Mouse (Mus musculus) Muller cell, postnatal 12 days (primary cell): Measurements from ENCODE around the gene Sema7a.

ENCODE experiments used
- DNase-seq: peaks from one replicate; pipeline ENCODE4 v3.0.0-alpha.2; 2015; ENCODE audit errors: inconsistent ontology term

Sema7a gene

DNA sequence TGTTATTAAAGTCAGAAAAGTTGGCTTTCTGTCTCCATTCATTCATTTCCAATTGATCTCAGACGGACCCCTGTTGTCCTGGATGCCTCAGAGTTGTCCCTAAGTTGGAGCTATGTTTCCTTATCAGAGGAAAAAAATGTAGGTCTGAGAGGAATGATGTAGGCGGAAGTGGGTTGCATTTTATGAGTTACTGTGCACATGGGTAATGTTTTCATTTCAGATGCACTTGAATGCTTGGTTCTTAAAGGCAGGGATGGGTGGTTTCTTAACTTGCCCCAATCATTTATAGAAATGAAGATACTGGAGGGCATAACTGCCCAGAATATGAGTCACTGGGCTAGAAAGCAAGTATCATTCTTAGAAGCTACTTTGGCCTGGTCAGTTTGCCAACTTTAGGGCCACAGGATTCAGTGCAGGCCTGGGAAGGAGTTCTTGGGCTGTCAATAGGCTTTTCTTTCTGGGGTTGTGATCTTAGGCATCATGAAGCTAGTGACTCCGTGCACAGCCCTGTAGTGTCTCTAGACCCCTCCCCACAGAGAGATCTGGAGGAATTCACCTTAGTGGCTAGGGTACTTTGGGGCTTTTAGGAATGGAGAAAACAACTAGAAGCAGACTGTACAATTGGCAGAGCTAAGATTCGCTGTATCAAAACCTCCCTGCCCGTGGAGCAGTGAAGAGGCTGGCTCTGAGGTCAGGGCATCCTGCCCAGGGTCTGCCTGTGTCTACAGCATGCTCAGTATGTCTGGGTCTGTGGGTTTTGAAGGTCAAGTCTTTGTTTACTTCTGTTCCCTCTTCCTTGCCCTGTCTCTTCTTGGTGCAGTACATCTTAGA is 1.5 kb upstream of the Sema7a start:
- peak; percentile 53 for DNase-seq

- DNase-seq = peak; percentile 38
Observed at GRCm38 (mm10) chr9:57940349-57940794, 460 bp downstream of the Sema7a start.

- DNase-seq = peak; percentile 19
Observed at GRCm38 (mm10) chr9:57940861-57941638, 1.1 kb downstream of the Sema7a start.

- no peak for DNase-seq
Observed at GRCm38 (mm10) chr9:57942039-57942438, 2.1 kb downstream of the Sema7a start.

- no peak for DNase-seq
Observed at GRCm38 (mm10) chr9:57943067-57943466, 3.2 kb downstream of the Sema7a start.

GRCm38 (mm10) chr9:57944572-57944971 is 4.7 kb downstream of the Sema7a start:
- DNase-seq = no peak

GRCm38 (mm10) chr9:57945771-57946616 is 6.1 kb downstream of the Sema7a start:
- DNase-seq = no peak

DNA sequence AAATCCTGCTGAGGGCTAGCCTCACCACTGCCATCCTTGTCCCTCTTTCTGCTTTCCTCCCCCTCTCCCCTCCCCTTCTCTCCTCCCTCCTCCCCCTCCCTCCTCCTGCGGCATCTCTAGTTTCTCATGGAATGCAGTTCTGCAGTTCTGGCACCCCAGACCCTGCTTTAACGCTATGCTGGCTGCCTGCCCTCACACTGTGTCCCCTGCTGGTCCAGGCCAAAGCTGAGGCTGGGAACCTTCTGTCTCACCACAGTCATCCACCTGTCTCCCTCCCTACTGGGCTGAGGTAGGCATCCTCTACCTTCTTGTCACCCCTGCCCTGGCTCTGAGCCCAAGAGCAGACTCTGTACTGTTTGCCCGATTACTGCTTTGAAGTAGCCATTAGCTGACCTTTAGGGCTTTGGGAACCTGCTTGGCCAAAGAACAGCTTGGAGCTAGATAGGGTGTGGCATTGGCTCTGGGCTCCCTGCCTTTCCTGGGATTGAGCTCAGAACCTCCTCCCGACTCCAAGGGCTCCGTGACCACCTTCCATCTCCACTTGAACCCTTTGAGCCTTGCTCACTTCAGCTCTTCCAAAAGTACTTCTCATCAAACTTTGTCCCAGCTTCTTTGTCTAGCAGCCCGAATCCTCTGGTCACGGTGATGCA is 7.6 kb downstream of the Sema7a start:
- DNase-seq = peak; percentile 68

- DNase-seq = no peak
Observed at GRCm38 (mm10) chr9:57948333-57948931, 8.5 kb downstream of the Sema7a start.

GRCm38 (mm10) chr9:57949102-57949704 is 9.3 kb downstream of the Sema7a start:
- DNase-seq = peak; percentile 54

DNA sequence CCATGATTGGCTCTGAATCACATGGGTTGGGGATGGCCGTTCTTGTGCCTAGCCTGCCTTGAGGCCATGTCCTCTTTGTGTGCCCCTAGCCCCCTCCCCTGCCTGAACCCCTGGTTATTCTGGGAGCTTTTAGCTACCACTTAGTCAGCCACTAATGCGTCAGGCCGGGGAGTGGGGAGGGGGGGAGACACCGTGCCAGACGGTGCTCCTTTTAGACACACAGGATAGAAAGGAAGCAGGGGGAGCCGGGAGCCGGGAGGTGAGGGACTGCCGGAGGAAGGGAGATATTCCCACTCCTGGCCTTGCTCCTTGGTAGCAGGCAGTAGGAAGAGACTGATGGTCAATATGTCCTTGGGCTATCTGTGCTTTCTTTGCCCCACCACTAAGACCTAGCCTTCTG is 10.0 kb downstream of the Sema7a start:
- DNase-seq = no peak

GRCm38 (mm10) chr9:57950519-57950918 is 10.6 kb downstream of the Sema7a start:
- peak; percentile 42 for DNase-seq

DNA sequence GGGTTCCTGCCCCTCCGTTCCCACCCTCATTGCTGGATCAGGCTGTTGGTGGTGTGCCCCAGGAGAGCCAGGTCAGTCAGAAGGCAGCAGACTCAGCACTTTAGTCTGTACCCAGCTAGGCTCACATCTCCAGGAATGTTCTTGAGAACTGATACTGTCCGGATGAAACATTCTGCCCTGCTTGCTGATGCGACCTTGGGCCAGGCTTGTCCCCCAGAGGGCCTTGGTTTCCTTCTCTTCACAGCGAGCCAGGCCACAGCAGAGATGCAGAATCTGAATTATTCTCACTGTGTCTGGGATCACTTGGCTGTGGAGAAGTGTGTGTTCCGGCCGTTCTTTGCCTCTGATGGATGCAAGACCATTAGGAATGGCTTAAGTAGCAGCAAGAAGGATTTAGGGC is 12.1 kb downstream of the Sema7a start:
- no peak for DNase-seq

DNA sequence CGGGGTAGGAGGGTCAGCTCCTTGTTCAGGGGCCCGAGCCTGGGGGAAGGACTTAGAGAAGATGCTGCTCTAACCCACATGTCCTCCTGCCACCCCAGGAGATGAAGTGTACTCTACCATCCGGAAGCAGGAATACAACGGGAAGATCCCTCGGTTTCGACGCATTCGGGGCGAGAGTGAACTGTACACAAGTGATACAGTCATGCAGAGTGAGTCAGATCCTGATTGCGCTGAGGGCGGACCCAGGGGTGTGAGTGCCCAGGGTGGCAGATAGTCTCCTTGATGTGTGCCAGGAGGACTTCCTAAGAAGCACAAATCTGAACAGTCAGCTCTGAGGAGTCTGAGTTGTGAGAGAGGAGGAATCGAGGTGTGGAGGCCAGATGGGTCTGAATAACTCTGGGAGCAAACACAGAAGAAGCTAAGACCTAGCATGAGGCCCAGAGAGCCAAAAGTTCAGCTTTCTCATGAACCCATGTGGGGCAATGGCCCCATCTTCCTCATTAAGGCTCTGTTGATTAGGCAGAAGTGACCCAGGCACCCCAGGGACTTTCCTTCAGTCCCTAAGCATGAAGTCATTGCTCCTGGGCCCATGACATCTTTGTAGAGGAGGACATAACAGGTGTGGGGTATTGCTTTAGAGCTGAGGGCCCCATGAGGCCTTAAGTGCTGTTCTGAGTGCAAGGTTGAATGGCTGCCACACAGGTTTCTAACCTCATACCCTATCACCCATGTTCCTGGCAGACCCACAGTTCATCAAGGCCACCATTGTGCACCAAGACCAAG is 15.2 kb downstream of the Sema7a start:
- DNase-seq = no peak

- no peak for DNase-seq
Observed at GRCm38 (mm10) chr9:57955764-57956163, 15.9 kb downstream of the Sema7a start.

DNA sequence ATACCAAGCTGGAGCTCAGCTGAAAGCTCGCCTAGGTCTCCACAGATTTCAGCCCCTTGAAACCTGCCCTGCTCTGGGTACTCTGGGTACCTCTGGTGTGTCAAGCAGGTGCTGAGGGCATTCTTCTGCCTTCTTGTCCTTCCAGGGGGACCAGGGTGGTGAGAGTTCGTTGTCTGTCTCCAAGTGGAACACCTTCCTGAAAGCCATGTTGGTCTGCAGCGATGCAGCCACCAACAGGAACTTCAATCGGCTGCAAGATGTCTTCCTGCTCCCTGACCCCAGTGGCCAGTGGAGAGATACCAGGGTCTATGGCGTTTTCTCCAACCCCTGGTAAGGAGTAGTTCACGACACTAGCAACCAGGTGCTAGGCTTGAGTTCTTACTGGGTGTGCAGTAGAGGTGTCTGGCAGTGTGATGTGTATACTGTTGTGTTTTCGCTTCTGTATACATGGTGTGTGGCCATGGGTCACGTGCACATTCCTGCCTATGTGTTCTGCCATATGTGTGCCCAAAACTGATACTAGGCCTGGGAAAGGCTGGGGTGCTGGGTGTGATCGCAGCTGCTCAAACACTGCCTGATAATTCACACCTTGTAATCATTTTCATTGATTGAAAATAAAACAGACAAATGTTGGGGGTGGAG is 16.4 kb downstream of the Sema7a start:
- DNase-seq = no peak

GRCm38 (mm10) chr9:57956838-57957236 is 16.9 kb downstream of the Sema7a start:
- no peak for DNase-seq

- DNase-seq = no peak
Observed at GRCm38 (mm10) chr9:57958615-57959014, 18.7 kb downstream of the Sema7a start.

GRCm38 (mm10) chr9:57959399-57959798 is 19.5 kb downstream of the Sema7a start:
- no peak for DNase-seq
